Mouse (Mus musculus) heart, adult 2 months (tissue): ENCODE data around the gene Igf2r. TPM values are rescaled to one million over a fixed set of nuclear protein-coding genes. Genes with fewer than 3 reads are reported as not detected.

Source experiments
- DNase-seq, 2 experiments: peaks; one replicate each; pipeline ENCODE4 v3.0.0; 2021
- H3K27ac ChIP-seq: fragments of 200-600 bp; 2 replicates; pipeline ENCODE4 v1.8.1; 2022
- H3K27me3 ChIP-seq: fragments of 200-500 bp; 2 replicates; pipeline ENCODE4 v1.6.1; 2012; ENCODE audit warnings: mild to moderate bottlenecking, low read length, inconsistent platforms, mixed read lengths; ENCODE audit not compliant: control insufficient read depth, insufficient read depth
- H3K36me3 ChIP-seq: fragments of 200-500 bp; 2 replicates; pipeline ENCODE4 v1.6.1; 2012; ENCODE audit warnings: low read length, inconsistent platforms; ENCODE audit not compliant: control insufficient read depth, insufficient read depth
- H3K4me1 ChIP-seq: fragments of 200-500 bp; 2 replicates; pipeline ENCODE4 v1.6.1; 2011; ENCODE audit warnings: low read length; ENCODE audit not compliant: control insufficient read depth, insufficient read depth
- H3K4me3 ChIP-seq: fragments of 200-600 bp; 2 replicates; pipeline ENCODE4 v1.8.1; 2022
- H3K79me2 ChIP-seq: fragments of 200-500 bp; replicated peaks from 2 replicates; pipeline ENCODE4 v1.6.1; 2012; ENCODE audit warnings: mild to moderate bottlenecking, inconsistent platforms, low read length, moderate library complexity, mixed read lengths; ENCODE audit not compliant: control insufficient read depth, insufficient read depth
- H3K9ac ChIP-seq: fragments of 200-500 bp; 2 replicates; pipeline ENCODE4 v1.6.1; 2012; ENCODE audit warnings: low read depth, mild to moderate bottlenecking, control low read depth, inconsistent platforms, low read length, mixed read lengths
- CTCF ChIP-seq: fragments of 200-600 bp; IDR thresholded peaks from 2 replicates; pipeline ENCODE4 v1.8.1; 2022; ENCODE audit warnings: antibody characterized with exemption, mild to moderate bottlenecking, moderate library complexity
- EP300 ChIP-seq: fragments of 200-500 bp; IDR thresholded peaks from 2 replicates; pipeline ENCODE4 v1.6.1; 2011; ENCODE audit warnings: low read depth, low read length, control low read depth; ENCODE audit not compliant: insufficient read depth
- POLR2A ChIP-seq: fragments of 200-500 bp; IDR thresholded peaks from 2 replicates; pipeline ENCODE4 v1.6.1; 2011; ENCODE audit warnings: mild to moderate bottlenecking, low read depth, low read length, control low read depth; ENCODE audit not compliant: insufficient read depth
- WGBS: fragments of 180-500 bp; shearing (Covaris S2); methylation state at CpG from one replicate; pipeline ENCODE4 v1.1.7; 2018; 5-methylcytosine and 5-hydroxymethylcytosine counted together
- intact Hi-C: fragments of 180-260 bp; cut with DNase I; formaldehyde crosslinking; loops from one replicate; pipeline ENCODE4 v1.15.1; 2025
- polyA plus RNA-seq: library from polyadenylated mRNA; depleted of rRNA; stranded (reverse); fragments of >200 nt; gene quantifications from 2 replicates; pipeline ENCODE4 v1.2.3, GENCODE M21; 2012
- total RNA-seq, 2 experiments: library from RNA; stranded (reverse); gene quantifications; 2 replicates each; pipeline ENCODE4 v1.2.3; 2021

Igf2r gene
- total and polyA plus RNA-seq, 3 experiments: 34.0 to 116 (median 98.9) TPM

- Histone ChIP-seq H3K27me3 (no peaks in the 10 kb centered on the region), H3K36me3 (peaks cover 10% of the 10 kb centered on the region), H3K27ac (no peak overlapping the region), H3K9ac (no peak overlapping the region), H3K79me2 (0 out of 2 replicates have a peak, but pooled peaks cover 2% of the 10 kb centered on the region), H3K4me3 (no peak overlapping the region), H3K4me1 (peaks cover 22% of the 10 kb centered on the region)
- no peak for TF ChIP-seq CTCF
- no peak for TF ChIP-seq POLR2A
- TF ChIP-seq EP300: no peak
- intact Hi-C loops: no loop called here
- DNase-seq: no peak
- WGBS: 54% methylated on average over 3 of the region's 3 CpGs
Observed at GRCm38 (mm10) chr17:12797427-12798029, 28.1 kb upstream of the Igf2r start.

GRCm38 (mm10) chr17:12796633-12797032, 27.2 kb upstream of the Igf2r start:
- peaks cover 26% of the 10 kb centered on the region for H3K4me1 ChIP-seq
- intact Hi-C loops: no loop called here

GRCm38 (mm10) chr17:12793660-12794406, 24.4 kb upstream of the Igf2r start:
- WGBS: 7% methylated on average over 8 of the region's 8 CpGs
- Histone ChIP-seq H3K79me2 (0 out of 2 replicates have a peak, but pooled peaks cover 2% of the 10 kb centered on the region), H3K4me1 (peaks cover 37% of the 10 kb centered on the region), H3K9ac (no peak overlapping the region), H3K36me3 (peaks cover 23% of the 10 kb centered on the region), H3K4me3 (no peak overlapping the region), H3K27ac (peak overlapping the region; percentile 85), H3K27me3 (no peaks in the 10 kb centered on the region)
- intact Hi-C loops: loop anchor here (1.0 kb wide), 2 partner anchors 55 to 76 kb away; no protein-coding TSS in a partner anchor
- DNase-seq: peak; percentile 81 to 90
- TF ChIP-seq EP300: peak; percentile 93
- TF ChIP-seq POLR2A: 0 out of 2 replicates have a peak, but pooled peaks have one; percentile 27
- peak; percentile 26; the same call in 1 of the 2 replicates for TF ChIP-seq CTCF

More at GRCm38 (mm10) chr17:12796633-12797032, 27.2 kb upstream of the Igf2r start:
- Histone ChIP-seq H3K9ac (no peak overlapping the region), H3K4me3 (no peak overlapping the region), H3K27ac (no peak overlapping the region), H3K79me2 (0 out of 2 replicates have a peak, but pooled peaks cover 2% of the 10 kb centered on the region), H3K36me3 (peaks cover 13% of the 10 kb centered on the region), H3K27me3 (no peaks in the 10 kb centered on the region)
- 81% methylated on average over 3 of the region's 3 CpGs for WGBS
- TF ChIP-seq POLR2A (no peak), CTCF (no peak), EP300 (no peak)
- no peak for DNase-seq

- TF ChIP-seq EP300: peak; percentile 94
- TF ChIP-seq POLR2A: no peak
- no peak for TF ChIP-seq CTCF
- H3K9ac ChIP-seq: no peak overlapping the region
- intact Hi-C loops: no loop called here
Observed at GRCm38 (mm10) chr17:12792422-12793206, 23.1 kb upstream of the Igf2r start.

GRCm38 (mm10) chr17:12791420-12791819, 22.0 kb upstream of the Igf2r start:
- intact Hi-C loops: loop anchor here (2.0 kb wide), 2 partner anchors 31 to 51 kb away; no protein-coding TSS in a partner anchor
- no peak for TF ChIP-seq POLR2A
- peak; percentile 64; the same call in 1 of the 2 replicates for TF ChIP-seq EP300
- TF ChIP-seq CTCF: no peak
- WGBS: 18% methylated on average over 4 of the region's 4 CpGs
- H3K79me2 ChIP-seq: no peaks in the 10 kb centered on the region
- H3K9ac ChIP-seq: no peak overlapping the region
- peak; percentile 52 to 69 for DNase-seq
- peak overlapping the region; percentile 85 for H3K27ac ChIP-seq
- H3K4me1 ChIP-seq: peaks cover 35% of the 10 kb centered on the region
- H3K36me3 ChIP-seq: peaks cover 23% of the 10 kb centered on the region
- no peak overlapping the region for H3K4me3 ChIP-seq
- no peaks in the 10 kb centered on the region for H3K27me3 ChIP-seq

More at GRCm38 (mm10) chr17:12792422-12793206, 23.1 kb upstream of the Igf2r start:
- peak overlapping the region; percentile 85 for H3K27ac ChIP-seq
- no peaks in the 10 kb centered on the region for H3K27me3 ChIP-seq
- H3K4me1 ChIP-seq: peaks cover 34% of the 10 kb centered on the region
- H3K79me2 ChIP-seq: no peaks in the 10 kb centered on the region
- 22% methylated on average over 11 of the region's 11 CpGs for WGBS
- no peak overlapping the region for H3K4me3 ChIP-seq
- peak; percentile 81 to 88 for DNase-seq
- H3K36me3 ChIP-seq: peaks cover 23% of the 10 kb centered on the region
